Mouse (Mus musculus): ENCODE measurements at regions not wholly inside any gene's neighbourhood (a gene's known extent, or its start where the extent isn't known, plus 50 kb on each side); places are given as distances from the start of the nearest gene placed in this dataset.

- Histone ChIP-seq H3K9me3 (ENCODE audit: control insufficient read depth, low read length) (no peaks in the 10 kb centered on the region), H3K36me3 (ENCODE audit: control insufficient read depth, insufficient read depth, low read length) (no peaks in the 10 kb centered on the region), H3K4me3 (ENCODE audit: control insufficient read depth in 1 of 2, insufficient read depth in 1 of 2, low read depth in 1 of 2, low read length in 2 of 2) (no peak overlapping the region), H3K27me3 (ENCODE audit: control insufficient read depth, insufficient read depth, low read length) (no peaks in the 10 kb centered on the region), H3K27ac (replicated peaks in 1 of 2; ENCODE audit: control insufficient read depth in 1 of 2, insufficient read depth in 1 of 2, low read depth in 2 of 2, low read length in 2 of 2) (0 out of 4 replicates have a peak overlapping the region, but pooled peaks of 1 of the 2 experiments have one; percentile 12), H3K4me2 (ENCODE audit: low read length) (no peak overlapping the region), H3K4me1 (ENCODE audit: control insufficient read depth in 2 of 2, insufficient read depth in 2 of 2, low read length in 2 of 2) (peaks cover 6 to 13% of the 10 kb centered on the region in 2 experiments; a peak in 3 of 4 replicates), H3K9ac (ENCODE audit: low read length) (no peak overlapping the region)
- WGBS: 35% methylated on average over 10 of the region's 10 CpGs
- ATAC-seq (ENCODE audit: insufficient number of reproducible peaks, insufficient read depth, low FRiP score, low read depth): no peak
Observed at GRCm38 (mm10) chr17:79472106-79472995, 117.5 kb upstream of the Cdc42ep3 start.

GRCm38 (mm10) chr17:79476671-79477070, 121.8 kb upstream of the Cdc42ep3 start:
- H3K4me2 ChIP-seq (ENCODE audit: low read length): no peak overlapping the region
- no peak overlapping the region for H3K4me3 ChIP-seq (ENCODE audit: control insufficient read depth in 1 of 2, insufficient read depth in 1 of 2, low read depth in 1 of 2, low read length in 2 of 2)
- no peak for ATAC-seq (ENCODE audit: insufficient number of reproducible peaks, insufficient read depth, low FRiP score, low read depth)
- no peaks in the 10 kb centered on the region for H3K27me3 ChIP-seq (ENCODE audit: control insufficient read depth, insufficient read depth, low read length)
- H3K4me1 ChIP-seq (ENCODE audit: control insufficient read depth in 2 of 2, insufficient read depth in 2 of 2, low read length in 2 of 2): peaks cover 7 to 14% of the 10 kb centered on the region in 2 experiments; a peak in 3 of 4 replicates
- 85% methylated on average over 8 of the region's 8 CpGs for WGBS
- H3K27ac ChIP-seq (replicated peaks in 1 of 2; ENCODE audit: control insufficient read depth in 1 of 2, insufficient read depth in 1 of 2, low read depth in 2 of 2, low read length in 2 of 2): no peak overlapping the region
- no peak overlapping the region for H3K9ac ChIP-seq (ENCODE audit: low read length)
- H3K9me3 ChIP-seq (ENCODE audit: control insufficient read depth, low read length): no peaks in the 10 kb centered on the region
- no peaks in the 10 kb centered on the region for H3K36me3 ChIP-seq (ENCODE audit: control insufficient read depth, insufficient read depth, low read length)

GRCm38 (mm10) chr17:79481112-79481738, 126.3 kb upstream of the Cdc42ep3 start:
- Histone ChIP-seq H3K27ac (replicated peaks in 1 of 2; ENCODE audit: control insufficient read depth in 1 of 2, insufficient read depth in 1 of 2, low read depth in 2 of 2, low read length in 2 of 2) (no peak overlapping the region), H3K4me2 (ENCODE audit: low read length) (no peak overlapping the region), H3K27me3 (ENCODE audit: control insufficient read depth, insufficient read depth, low read length) (no peaks in the 10 kb centered on the region), H3K9ac (ENCODE audit: low read length) (no peak overlapping the region), H3K4me3 (ENCODE audit: control insufficient read depth in 1 of 2, insufficient read depth in 1 of 2, low read depth in 1 of 2, low read length in 2 of 2) (no peak overlapping the region), H3K4me1 (ENCODE audit: control insufficient read depth in 2 of 2, insufficient read depth in 2 of 2, low read length in 2 of 2) (peaks cover 4% of the 10 kb centered on the region in 2 experiments; a peak in 1 of 4 replicates), H3K36me3 (ENCODE audit: control insufficient read depth, insufficient read depth, low read length) (no peaks in the 10 kb centered on the region), H3K9me3 (ENCODE audit: control insufficient read depth, low read length) (no peaks in the 10 kb centered on the region)
- peak; percentile 54; the same call in 1 of the 2 replicates for ATAC-seq (ENCODE audit: insufficient number of reproducible peaks, insufficient read depth, low FRiP score, low read depth)
- WGBS: 47% methylated on average over 6 of the region's 6 CpGs

- ATAC-seq (ENCODE audit: insufficient number of reproducible peaks, insufficient read depth, low FRiP score, low read depth): no peak
- Histone ChIP-seq H3K4me1 (ENCODE audit: control insufficient read depth in 2 of 2, insufficient read depth in 2 of 2, low read length in 2 of 2) (peaks cover 4% of the 10 kb centered on the region in 2 experiments; a peak in 1 of 4 replicates), H3K36me3 (ENCODE audit: control insufficient read depth, insufficient read depth, low read length) (no peaks in the 10 kb centered on the region), H3K9me3 (ENCODE audit: control insufficient read depth, low read length) (no peaks in the 10 kb centered on the region), H3K27ac (replicated peaks in 1 of 2; ENCODE audit: control insufficient read depth in 1 of 2, insufficient read depth in 1 of 2, low read depth in 2 of 2, low read length in 2 of 2) (peak overlapping the region; percentile 10 to 21; a peak in 1 of 4 replicates), H3K27me3 (ENCODE audit: control insufficient read depth, insufficient read depth, low read length) (no peaks in the 10 kb centered on the region), H3K9ac (ENCODE audit: low read length) (no peak overlapping the region), H3K4me3 (ENCODE audit: control insufficient read depth in 1 of 2, insufficient read depth in 1 of 2, low read depth in 1 of 2, low read length in 2 of 2) (no peak overlapping the region), H3K4me2 (ENCODE audit: low read length) (no peak overlapping the region)
- 75% methylated on average over 4 of the region's 4 CpGs for WGBS
Observed at GRCm38 (mm10) chr17:79481936-79482335, 127.0 kb upstream of the Cdc42ep3 start.

GRCm38 (mm10) chr17:79485239-79485638, 126.4 kb upstream of the Rmdn2 start:
- no peaks in the 10 kb centered on the region for H3K27me3 ChIP-seq (ENCODE audit: control insufficient read depth, insufficient read depth, low read length)
- no peak overlapping the region for H3K27ac ChIP-seq (replicated peaks in 1 of 2; ENCODE audit: control insufficient read depth in 1 of 2, insufficient read depth in 1 of 2, low read depth in 2 of 2, low read length in 2 of 2)
- WGBS: 72% methylated on average over 5 of the region's 5 CpGs
- H3K4me1 ChIP-seq (ENCODE audit: control insufficient read depth in 2 of 2, insufficient read depth in 2 of 2, low read length in 2 of 2): peaks cover 4% of the 10 kb centered on the region in 2 experiments; a peak in 1 of 4 replicates
- no peaks in the 10 kb centered on the region for H3K9me3 ChIP-seq (ENCODE audit: control insufficient read depth, low read length)
- no peaks in the 10 kb centered on the region for H3K36me3 ChIP-seq (ENCODE audit: control insufficient read depth, insufficient read depth, low read length)
- H3K4me3 ChIP-seq (ENCODE audit: control insufficient read depth in 1 of 2, insufficient read depth in 1 of 2, low read depth in 1 of 2, low read length in 2 of 2): no peak overlapping the region
- no peak for ATAC-seq (ENCODE audit: insufficient number of reproducible peaks, insufficient read depth, low FRiP score, low read depth)
- no peak overlapping the region for H3K9ac ChIP-seq (ENCODE audit: low read length)
- no peak overlapping the region for H3K4me2 ChIP-seq (ENCODE audit: low read length)

GRCm38 (mm10) chr17:79489306-79489705, 122.4 kb upstream of the Rmdn2 start:
- no peaks in the 10 kb centered on the region for H3K36me3 ChIP-seq (ENCODE audit: control insufficient read depth, insufficient read depth, low read length)
- H3K4me2 ChIP-seq (ENCODE audit: low read length): no peak overlapping the region
- ATAC-seq (ENCODE audit: insufficient number of reproducible peaks, insufficient read depth, low FRiP score, low read depth): no peak
- H3K9me3 ChIP-seq (ENCODE audit: control insufficient read depth, low read length): no peaks in the 10 kb centered on the region
- H3K27me3 ChIP-seq (ENCODE audit: control insufficient read depth, insufficient read depth, low read length): no peaks in the 10 kb centered on the region
- no peaks in the 10 kb centered on the region for H3K4me1 ChIP-seq (ENCODE audit: control insufficient read depth in 2 of 2, insufficient read depth in 2 of 2, low read length in 2 of 2)
- H3K27ac ChIP-seq (replicated peaks in 1 of 2; ENCODE audit: control insufficient read depth in 1 of 2, insufficient read depth in 1 of 2, low read depth in 2 of 2, low read length in 2 of 2): no peak overlapping the region
- H3K4me3 ChIP-seq (ENCODE audit: control insufficient read depth in 1 of 2, insufficient read depth in 1 of 2, low read depth in 1 of 2, low read length in 2 of 2): no peak overlapping the region
- H3K9ac ChIP-seq (ENCODE audit: low read length): no peak overlapping the region
- 82% methylated on average over 6 of the region's 6 CpGs for WGBS

- H3K4me2 ChIP-seq (ENCODE audit: low read length): no peak overlapping the region
- no peaks in the 10 kb centered on the region for H3K36me3 ChIP-seq (ENCODE audit: control insufficient read depth, insufficient read depth, low read length)
- no peak for ATAC-seq (ENCODE audit: insufficient number of reproducible peaks, insufficient read depth, low FRiP score, low read depth)
- H3K4me1 ChIP-seq (ENCODE audit: control insufficient read depth in 2 of 2, insufficient read depth in 2 of 2, low read length in 2 of 2): peaks cover 0 to 6% of the 10 kb centered on the region in 2 experiments; a peak in 2 of 4 replicates
- no peaks in the 10 kb centered on the region for H3K27me3 ChIP-seq (ENCODE audit: control insufficient read depth, insufficient read depth, low read length)
- H3K9me3 ChIP-seq (ENCODE audit: control insufficient read depth, low read length): no peaks in the 10 kb centered on the region
- H3K9ac ChIP-seq (ENCODE audit: low read length): no peak overlapping the region
- H3K27ac ChIP-seq (replicated peaks in 1 of 2; ENCODE audit: control insufficient read depth in 1 of 2, insufficient read depth in 1 of 2, low read depth in 2 of 2, low read length in 2 of 2): no peak overlapping the region; a peak in 2 of 4 replicates
- no peak overlapping the region for H3K4me3 ChIP-seq (ENCODE audit: control insufficient read depth in 1 of 2, insufficient read depth in 1 of 2, low read depth in 1 of 2, low read length in 2 of 2)
- WGBS: 20% methylated on average over 4 of the region's 4 CpGs
Observed at GRCm38 (mm10) chr17:79497629-79498028, 114.0 kb upstream of the Rmdn2 start.
